Mouse (Mus musculus) brain, embryonic 14.5 days (tissue): Measurements from ENCODE around the gene Krt222.

Experiments
- CTCF ChIP-seq: fragments of 200-500 bp; IDR thresholded peaks from 2 replicates; pipeline ENCODE4 v1.5.1; 2012; ENCODE audit warnings: inconsistent platforms, mild to moderate bottlenecking, moderate library complexity, borderline replicate concordance; ENCODE audit not compliant: insufficient read depth, insufficient read length; ENCODE audit errors: extremely low read depth
- POLR2A ChIP-seq: fragments of 200-500 bp; IDR thresholded peaks from 2 replicates; pipeline ENCODE4 v1.6.1; 2012; ENCODE audit warnings: mild to moderate bottlenecking, inconsistent platforms, borderline replicate concordance; ENCODE audit not compliant: poor library complexity, insufficient read depth, insufficient read length, severe bottlenecking; ENCODE audit errors: extremely low read depth

GRCm38 (mm10) chr11:99292846-99293245 is 49.0 kb upstream of the Krt222 start:
- no peak for TF ChIP-seq POLR2A
- peak; percentile 67; the same call in 1 of the 2 replicates for TF ChIP-seq CTCF
